Mouse (Mus musculus): ENCODE results near the gene Chl1.

DNA sequence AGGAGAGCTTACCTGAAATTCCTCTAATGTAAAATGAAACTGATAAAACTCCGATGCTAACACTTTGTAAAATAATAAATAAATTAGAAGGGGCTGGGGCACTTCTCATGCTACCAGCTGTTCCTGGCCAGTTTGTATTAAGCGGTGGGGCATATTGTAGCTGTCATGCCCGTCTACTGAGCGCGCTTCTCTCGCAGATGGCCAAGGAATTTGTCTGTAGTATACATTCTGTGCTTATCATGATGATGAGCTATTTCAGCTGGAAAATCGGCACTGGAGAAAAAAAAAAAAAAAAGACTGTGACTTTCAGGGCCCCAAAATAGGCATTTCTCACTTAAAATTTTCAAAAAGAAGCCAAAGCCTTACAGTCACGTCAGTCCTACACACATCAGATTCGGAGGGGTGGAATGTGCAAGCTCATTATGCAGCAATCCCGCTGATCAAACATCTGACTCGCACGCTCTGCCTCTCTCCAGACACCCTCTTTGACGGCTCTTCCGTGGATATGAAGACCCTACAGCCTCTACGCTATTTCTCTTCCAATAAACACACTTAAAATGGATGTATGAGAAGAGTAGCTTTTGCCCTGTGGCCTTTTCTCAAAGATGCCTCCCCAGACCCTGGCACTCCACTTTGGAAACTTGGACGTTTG, 238.9 kb downstream of the Chl1 start:
- TF ChIP-seq CTCF (conservative IDR thresholded peaks at IDR 0.05; ENCODE audit: low read length) = no peak
- TF ChIP-seq POU5F1 (IDR thresholded peaks at IDR 0.05; ENCODE audit: borderline replicate concordance, low read length) = no peak
- no peak for TF ChIP-seq NANOG (IDR thresholded peaks at IDR 0.05; ENCODE audit: borderline replicate concordance, low read length)
